26 mouse cellular contexts compared by ENCODE assay signal in genomic region chr12:16795781-16796180, GRCm38 (mm10). TPM values are rescaled to one million over a fixed set of nuclear protein-coding genes. Genes with fewer than 3 reads are reported as not detected.
"Had no signal": no experiment of that assay in that cellular context is flagged by ENCODE, and none has a peak within 500 bp of the region (broad histone marks: within the 10 kb centered on the region; RNA-seq: fewer than 3 reads in every experiment).

No protein-coding gene starts in this region.

- H3K4me2 ChIP-seq: embryonic facial prominence, embryonic 12.5 days; embryonic facial prominence, embryonic 13.5 days; embryonic facial prominence, embryonic 15.5 days; forebrain, embryonic 12.5 days; forebrain, embryonic 13.5 days; forebrain, embryonic 15.5 days; heart, embryonic 11.5 days had no signal

- ATAC-seq: forebrain, embryonic 13.5 days; forebrain, embryonic 14.5 days; forebrain, embryonic 15.5 days; forebrain, embryonic 16.5 days; forebrain, postnatal 0 days had no signal

- H3K27ac ChIP-seq: embryonic facial prominence, embryonic 10.5 days; embryonic facial prominence, embryonic 12.5 days; embryonic facial prominence, embryonic 13.5 days; embryonic facial prominence, embryonic 15.5 days; forebrain, embryonic 10.5 days; forebrain, embryonic 12.5 days; forebrain, embryonic 13.5 days; forebrain, embryonic 15.5 days; gastrocnemius, adult 2 months; heart, adult 2 months; heart, embryonic 10.5 days had no signal

- H3K9me3 ChIP-seq: embryonic facial prominence, embryonic 10.5 days; embryonic facial prominence, embryonic 12.5 days; embryonic facial prominence, embryonic 13.5 days; embryonic facial prominence, embryonic 15.5 days; forebrain, embryonic 10.5 days; forebrain, embryonic 12.5 days; forebrain, embryonic 13.5 days; forebrain, embryonic 15.5 days; heart, embryonic 10.5 days had no signal

- H3K9ac ChIP-seq: embryonic facial prominence, embryonic 12.5 days; embryonic facial prominence, embryonic 13.5 days; embryonic facial prominence, embryonic 15.5 days; forebrain, embryonic 12.5 days; forebrain, embryonic 13.5 days; forebrain, embryonic 15.5 days; forebrain, postnatal 0 days had no signal

- H3K36me3 ChIP-seq: embryonic facial prominence, embryonic 12.5 days; embryonic facial prominence, embryonic 13.5 days; embryonic facial prominence, embryonic 15.5 days; forebrain, embryonic 12.5 days; forebrain, embryonic 15.5 days; heart, embryonic 10.5 days had no signal

- H3K4me3 ChIP-seq: embryonic facial prominence, embryonic 10.5 days; embryonic facial prominence, embryonic 12.5 days; embryonic facial prominence, embryonic 13.5 days; embryonic facial prominence, embryonic 15.5 days; erythroblast, embryonic 14.5 days; forebrain, embryonic 10.5 days; forebrain, embryonic 12.5 days; forebrain, embryonic 13.5 days; forebrain, embryonic 15.5 days; gastrocnemius, adult 2 months; heart, adult 2 months; heart, embryonic 10.5 days had no signal

- H3K27me3 ChIP-seq: embryonic facial prominence, embryonic 12.5 days; embryonic facial prominence, embryonic 13.5 days; embryonic facial prominence, embryonic 15.5 days had no signal

- DNase-seq: cerebellum, postnatal 10 days; cerebellum, postnatal 14 days; cerebellum, postnatal 36 days; embryo, embryonic 11 days; forebrain, postnatal 0 days; gastrocnemius, adult 2 months; gastrocnemius, postnatal 10 days; gastrocnemius, postnatal 14 days; gastrocnemius, postnatal 25 days; gastrocnemius, postnatal 36 days; heart, adult 11 months; heart, adult 18-20 months; heart, adult 2 months had no signal

RNA-seq across cellular contexts. Expression of gene Greb1, which starts 4.9 kb away (rescaled TPM):
- polyA plus RNA-seq: erythroblast, embryonic 14.5 days had no signal
